Mouse (Mus musculus) hindbrain, embryonic 10.5 days (tissue): Measurements from ENCODE around the gene Arhgap22. TPM values are rescaled to one million over a fixed set of nuclear protein-coding genes. Genes with fewer than 3 reads are reported as not detected.
A peak's percentile ranks its signal among the peaks of the same experiment; 100 is the strongest.

Source experiments
- DNase-seq: peaks from one replicate; pipeline ENCODE4 v3.0.0-alpha.2; 2017; ENCODE audit warnings: low spot score
- H3K27ac ChIP-seq: fragments of 300-500 bp; sonication (generic); 2 replicates; pipeline ENCODE4 v1.5.1; 2016; ENCODE audit warnings: mild to moderate bottlenecking, moderate library complexity
- H3K27me3 ChIP-seq: fragments of 300-500 bp; sonication (generic); 2 replicates; pipeline ENCODE4 v1.6.1; 2016; ENCODE audit warnings: mild to moderate bottlenecking; ENCODE audit not compliant: poor library complexity, insufficient read depth, severe bottlenecking
- H3K36me3 ChIP-seq: fragments of 300-500 bp; sonication (generic); 2 replicates; pipeline ENCODE4 v1.6.1; 2016; ENCODE audit warnings: mild to moderate bottlenecking, moderate library complexity
- H3K4me1 ChIP-seq: fragments of 300-500 bp; sonication (generic); replicated peaks from 2 replicates; pipeline ENCODE4 v1.6.1; 2016; ENCODE audit warnings: mild to moderate bottlenecking
- H3K4me3 ChIP-seq: fragments of 300-500 bp; sonication (generic); 2 replicates; pipeline ENCODE4 v1.5.1; 2016; ENCODE audit warnings: mild to moderate bottlenecking, moderate library complexity
- H3K9me3 ChIP-seq: fragments of 300-500 bp; sonication (generic); 2 replicates; pipeline ENCODE4 v1.6.1; 2016; ENCODE audit warnings: mild to moderate bottlenecking, moderate library complexity
- WGBS: fragments of 180-500 bp; shearing (Covaris S2); methylation state at CpG from one replicate; pipeline ENCODE4 v1.1.7; 2016; 5-methylcytosine and 5-hydroxymethylcytosine counted together
- polyA plus RNA-seq: library from polyadenylated mRNA; unstranded; fragments of >200 nt; fragmentation: Nextera tagmentation; extraction: Ambion mirVana; gene quantifications from 2 replicates; pipeline ENCODE4 v1.2.1, GENCODE M21; 2016

Arhgap22 gene
- polyA plus RNA-seq, 1 experiment from 2014 or later, result 4.2 TPM

- Histone ChIP-seq H3K4me3 (no peak overlapping the region), H3K27me3 (peaks cover 29% of the 10 kb centered on the region), H3K9me3 (no peaks in the 10 kb centered on the region), H3K36me3 (no peaks in the 10 kb centered on the region), H3K27ac (no peak overlapping the region), H3K4me1 (peaks cover 45% of the 10 kb centered on the region)
- no peak for DNase-seq
- 67% methylated on average over 6 of the region's 6 CpGs for WGBS
These were observed 110.7 kb downstream of the Arhgap22 start for GRCm38 (mm10) chr14:33324556-33324955.

GRCm38 (mm10) chr14:33328369-33328768 lies 114.5 kb downstream of the Arhgap22 start:
- Histone ChIP-seq H3K9me3 (no peaks in the 10 kb centered on the region), H3K4me1 (peaks cover 26% of the 10 kb centered on the region), H3K27me3 (peaks cover 4% of the 10 kb centered on the region; the same call in 1 of the 2 replicates), H3K4me3 (no peak overlapping the region), H3K36me3 (no peaks in the 10 kb centered on the region), H3K27ac (no peak overlapping the region)
- no peak for DNase-seq
- WGBS, result 42% methylated on average over 5 of the region's 5 CpGs

- Histone ChIP-seq H3K4me3 (no peak overlapping the region), H3K9me3 (no peaks in the 10 kb centered on the region), H3K36me3 (no peaks in the 10 kb centered on the region), H3K27ac (no peak overlapping the region), H3K27me3 (peaks cover 1% of the 10 kb centered on the region; the same call in 1 of the 2 replicates), H3K4me1 (peaks cover 21% of the 10 kb centered on the region)
- 80% methylated on average over 5 of the region's 5 CpGs for WGBS
- DNase-seq, result no peak
These were observed 115.5 kb downstream of the Arhgap22 start for GRCm38 (mm10) chr14:33329297-33329805.

GRCm38 (mm10) chr14:33330986-33331385 lies 117.2 kb downstream of the Arhgap22 start:
- Histone ChIP-seq H3K4me3 (no peak overlapping the region), H3K27me3 (no peaks in the 10 kb centered on the region; the same call in 1 of the 2 replicates), H3K9me3 (no peaks in the 10 kb centered on the region), H3K4me1 (peaks cover 22% of the 10 kb centered on the region), H3K36me3 (no peaks in the 10 kb centered on the region), H3K27ac (no peak overlapping the region)
- DNase-seq, result no peak
- WGBS, result 64% methylated on average over 4 of the region's 4 CpGs

- H3K27ac ChIP-seq, result no peak overlapping the region
- H3K4me1 ChIP-seq, result peaks cover 22% of the 10 kb centered on the region
- no peaks in the 10 kb centered on the region; the same call in 1 of the 2 replicates for H3K27me3 ChIP-seq
- H3K4me3 ChIP-seq, result no peak overlapping the region
- no peaks in the 10 kb centered on the region for H3K9me3 ChIP-seq
- no peak for DNase-seq
- WGBS, result 37% methylated on average over 4 of the region's 4 CpGs
- no peaks in the 10 kb centered on the region for H3K36me3 ChIP-seq
These were observed 117.8 kb downstream of the Arhgap22 start for GRCm38 (mm10) chr14:33331627-33332026.

- H3K4me3 ChIP-seq, result no peak overlapping the region
- no peaks in the 10 kb centered on the region for H3K36me3 ChIP-seq
- no peaks in the 10 kb centered on the region; the same call in 1 of the 2 replicates for H3K27me3 ChIP-seq
- H3K9me3 ChIP-seq, result no peaks in the 10 kb centered on the region
- H3K27ac ChIP-seq, result no peak overlapping the region
- peak; percentile 45 for DNase-seq
- H3K4me1 ChIP-seq, result peaks cover 9% of the 10 kb centered on the region
- WGBS, result 82% methylated on average over 4 of the region's 4 CpGs
These were observed 120.0 kb downstream of the Arhgap22 start for GRCm38 (mm10) chr14:33333833-33334232.

GRCm38 (mm10) chr14:33334402-33334801 lies 120.6 kb downstream of the Arhgap22 start:
- no peaks in the 10 kb centered on the region; the same call in 1 of the 2 replicates for H3K27me3 ChIP-seq
- peaks cover 6% of the 10 kb centered on the region for H3K4me1 ChIP-seq
- 88% methylated on average over 4 of the region's 4 CpGs for WGBS
- H3K36me3 ChIP-seq, result no peaks in the 10 kb centered on the region
- H3K27ac ChIP-seq, result no peak overlapping the region
- H3K9me3 ChIP-seq, result no peaks in the 10 kb centered on the region
- no peak overlapping the region for H3K4me3 ChIP-seq
- DNase-seq, result no peak

GRCm38 (mm10) chr14:33335733-33336132 lies 121.9 kb downstream of the Arhgap22 start:
- no peaks in the 10 kb centered on the region for H3K9me3 ChIP-seq
- no peaks in the 10 kb centered on the region; the same call in 1 of the 2 replicates for H3K27me3 ChIP-seq
- WGBS, result 67% methylated on average over 6 of the region's 6 CpGs
- no peak for DNase-seq
- no peaks in the 10 kb centered on the region for H3K36me3 ChIP-seq
- no peak overlapping the region for H3K27ac ChIP-seq
- no peak overlapping the region for H3K4me3 ChIP-seq
- peaks cover 6% of the 10 kb centered on the region for H3K4me1 ChIP-seq

- Histone ChIP-seq H3K36me3 (no peaks in the 10 kb centered on the region), H3K4me1 (peaks cover 6% of the 10 kb centered on the region), H3K27me3 (no peaks in the 10 kb centered on the region), H3K9me3 (no peaks in the 10 kb centered on the region), H3K4me3 (no peak overlapping the region), H3K27ac (no peak overlapping the region)
- no peak for DNase-seq
- WGBS, result 76% methylated on average over 5 of the region's 5 CpGs
These were observed 124.9 kb downstream of the Arhgap22 start for GRCm38 (mm10) chr14:33338684-33339083.

GRCm38 (mm10) chr14:33343131-33343725 lies 129.4 kb downstream of the Arhgap22 start:
- no peak for DNase-seq
- Histone ChIP-seq H3K9me3 (no peaks in the 10 kb centered on the region), H3K4me1 (no peaks in the 10 kb centered on the region; the same call in 1 of the 2 replicates), H3K27ac (no peak overlapping the region), H3K4me3 (no peak overlapping the region), H3K36me3 (no peaks in the 10 kb centered on the region), H3K27me3 (no peaks in the 10 kb centered on the region)
- WGBS, result 91% methylated on average over 14 of the region's 14 CpGs

GRCm38 (mm10) chr14:33346546-33346945 lies 132.7 kb downstream of the Arhgap22 start:
- H3K4me3 ChIP-seq, result no peak overlapping the region
- DNase-seq, result no peak
- H3K27me3 ChIP-seq, result peaks cover 33% of the 10 kb centered on the region
- no peaks in the 10 kb centered on the region for H3K36me3 ChIP-seq
- H3K27ac ChIP-seq, result no peak overlapping the region
- 82% methylated on average over 6 of the region's 6 CpGs for WGBS
- H3K9me3 ChIP-seq, result no peaks in the 10 kb centered on the region
- peaks cover 8% of the 10 kb centered on the region for H3K4me1 ChIP-seq

- Histone ChIP-seq H3K4me3 (no peak overlapping the region), H3K4me1 (peaks cover 9% of the 10 kb centered on the region), H3K36me3 (no peaks in the 10 kb centered on the region), H3K27ac (no peak overlapping the region), H3K27me3 (peaks cover 44% of the 10 kb centered on the region), H3K9me3 (no peaks in the 10 kb centered on the region)
- DNase-seq, result no peak
- 62% methylated on average over 4 of the region's 4 CpGs for WGBS
These were observed 133.9 kb downstream of the Arhgap22 start for GRCm38 (mm10) chr14:33347738-33348137.

GRCm38 (mm10) chr14:33348146-33348545 lies 134.3 kb downstream of the Arhgap22 start:
- Histone ChIP-seq H3K4me1 (peaks cover 9% of the 10 kb centered on the region), H3K4me3 (no peak overlapping the region), H3K27ac (no peak overlapping the region), H3K9me3 (no peaks in the 10 kb centered on the region), H3K36me3 (no peaks in the 10 kb centered on the region), H3K27me3 (peaks cover 49% of the 10 kb centered on the region)
- DNase-seq, result no peak
- WGBS, result 82% methylated on average over 1 of the region's 1 CpGs
